Mouse (Mus musculus) MEL (cell line): ENCODE results near the gene Pttg1ip.

Source experiments
- KAT2A ChIP-seq: conservative IDR thresholded peaks from 2 replicates; pipeline ENCODE4 v1.6.1; 2012; ENCODE audit warnings: low read depth, low read length, improper control_type of control experiment, inconsistent platforms
- MAFK ChIP-seq: IDR thresholded peaks from 2 replicates; pipeline ENCODE4 v1.6.1; 2011; ENCODE audit warnings: low read depth, mild to moderate bottlenecking, low read length, improper control_type of control experiment, borderline replicate concordance
- MYC ChIP-seq: IDR thresholded peaks from 2 replicates; pipeline ENCODE4 v1.6.1; 2011; ENCODE audit warnings: low read depth, mild to moderate bottlenecking, low read length, improper control_type of control experiment, moderate library complexity
- POLR2A ChIP-seq, 2 experiments: IDR thresholded peaks; 2 replicates each; pipeline ENCODE4 v1.6.1; 2011 to 2012; ENCODE audit warnings: low read length in 2 of 2, mild to moderate bottlenecking in 2 of 2, control low read depth in 1 of 2, improper control_type of control experiment in 1 of 2, low read depth in 1 of 2, moderate library complexity in 1 of 2; ENCODE audit not compliant: control insufficient read depth in 1 of 2, insufficient read depth in 1 of 2, poor library complexity in 1 of 2

GRCm38 (mm10) chr10:77536727-77537126, 44.8 kb upstream of the Pttg1ip start:
- TF ChIP-seq MYC (no peak), MAFK (no peak), POLR2A (IDR thresholded peaks at IDR 0.05; ENCODE audit: control insufficient read depth in 1 of 2, insufficient read depth in 1 of 2, low read depth in 1 of 2, low read length in 2 of 2, poor library complexity in 1 of 2) (no peak), KAT2A (no peak)
